Mouse (Mus musculus) bone marrow macrophage, adult 2 months (primary cell): ENCODE results near the gene Gm26566.

ENCODE experiments used
- CTCF ChIP-seq: IDR thresholded peaks from 2 replicates; pipeline ENCODE4 v1.5.1; 2012; ENCODE audit warnings: low read depth, mild to moderate bottlenecking, low read length, moderate library complexity
- POLR2A ChIP-seq: IDR thresholded peaks from 2 replicates; pipeline ENCODE4 v1.6.1; 2012; ENCODE audit warnings: mild to moderate bottlenecking, low read depth, low read length, borderline replicate concordance

DNA sequence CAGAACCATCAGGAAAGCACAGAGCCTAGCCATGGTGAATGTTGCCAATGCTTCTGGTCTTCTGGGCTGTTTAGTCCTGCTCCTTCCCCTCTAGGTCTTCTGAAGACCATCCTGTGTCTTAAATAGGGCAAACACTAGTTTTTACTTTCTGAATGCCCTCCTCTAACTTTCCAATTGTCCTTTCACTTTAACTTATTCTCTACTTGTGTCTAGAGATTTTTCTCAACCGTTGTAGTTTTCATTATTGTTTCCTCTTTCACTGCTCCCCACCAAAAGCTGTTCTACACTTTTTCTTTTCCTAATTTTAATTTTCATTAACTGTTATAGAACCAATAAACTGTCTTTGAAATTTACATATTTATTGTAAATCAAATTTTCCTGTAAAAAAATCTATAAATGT lies 44.8 kb upstream of the Gm26566 start, which contains the start of gene Ifna16:
- TF ChIP-seq CTCF = no peak
- TF ChIP-seq POLR2A = no peak
